8 mouse cellular contexts compared by ENCODE assay signal in the genomic region with DNA sequence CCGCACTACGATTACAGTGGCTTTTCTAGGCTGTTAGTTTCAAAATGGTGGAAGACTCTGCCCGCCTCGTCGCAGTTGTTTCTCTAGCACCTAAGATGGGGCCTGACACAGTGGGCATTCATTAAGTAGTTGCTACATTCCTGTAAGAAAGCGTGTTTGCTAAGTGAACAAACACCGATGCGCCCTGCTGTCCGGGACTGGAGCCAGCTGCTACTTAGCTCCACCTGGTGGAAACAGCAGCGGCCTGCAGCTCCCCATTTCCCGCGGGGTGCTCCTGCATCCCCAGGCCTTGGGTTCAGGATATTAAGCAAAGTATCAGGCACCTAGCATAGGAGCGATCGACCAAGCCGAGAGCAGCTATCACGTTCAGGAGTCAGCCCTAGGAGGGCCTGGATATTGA. TPM values are rescaled to one million over a fixed set of nuclear protein-coding genes. Genes with fewer than 3 reads are reported as not detected.
DNase-seq lines count a peak whose midpoint lies in the region; ATAC-seq and TF ChIP-seq lines count a peak whose summit lies in the region.

No protein-coding gene starts in this region.

- no peak overlapping the region for H3K9ac ChIP-seq in CH12.LX (ENCODE audit: insufficient read depth, low read depth)
- peak overlapping the region; percentile 43 for H3K9ac ChIP-seq in heart, embryonic 15.5 days
- no peak overlapping the region for H3K9ac ChIP-seq in liver, postnatal 0 days (replicated peaks)
- no peak overlapping the region for H3K9ac ChIP-seq in neural tube, embryonic 14.5 days (replicated peaks; ENCODE audit: low read depth, low read length)

- dilution Hi-C loops in CH12.LX (cut with MboI; ENCODE audit: extremely low pct_ligation_motif_present, extremely low pct_unique_long_range_greater_than_20kb, low sequenced_read_pairs) = no loop called here

- in situ Hi-C loops in CH12.LX (cut with MboI; ENCODE audit: low pct_ligation_motif_present, low pct_unique_long_range_greater_than_20kb, low sequenced_read_pairs) = loop anchor here (5.0 kb wide), 2 partner anchors 81 to 151 kb away; no protein-coding TSS in a partner anchor

- H3K4me3 ChIP-seq in CH12.LX (replicated peaks in 1 of 3; ENCODE audit: low read depth in 2 of 3, low read length in 2 of 3, poor library complexity in 1 of 3) = peak overlapping the region in 2 of 3 experiments; percentile 61 to 69
- peak overlapping the region; percentile 40 for H3K4me3 ChIP-seq in heart, embryonic 15.5 days
- H3K4me3 ChIP-seq in liver, postnatal 0 days (ENCODE audit: low read depth, low read length) = no peak overlapping the region
- no peak overlapping the region for H3K4me3 ChIP-seq in neural tube, embryonic 14.5 days (ENCODE audit: low read depth, low read length)
- H3K4me3 ChIP-seq in testis, adult 2 months (ENCODE audit: control insufficient read depth, low read depth, low read length) = peak overlapping the region; percentile 43

- TF ChIP-seq CTCF in CH12.LX (conservative IDR thresholded peaks at IDR 0.05 in 1 of 2, IDR thresholded peaks at IDR 0.05 in 1 of 2; ENCODE audit: low read depth in 2 of 2, low read length in 2 of 2) = peak; percentile 79 to 93
- peak; percentile 96 for TF ChIP-seq CTCF in liver, postnatal 0 days (IDR thresholded peaks at IDR 0.05; ENCODE audit: low read depth)
- TF ChIP-seq CTCF in testis, adult 2 months (IDR thresholded peaks at IDR 0.05; ENCODE audit: control insufficient read depth, insufficient read depth, insufficient replicate concordance, low read depth, low read length) = peak; percentile 78; the same call in 1 of the 2 replicates

- H3K4me1 ChIP-seq in CH12.LX (ENCODE audit: control insufficient read depth in 1 of 2, insufficient read depth in 2 of 2) = peaks cover 11 to 23% of the 10 kb centered on the region in 2 experiments
- H3K4me1 ChIP-seq in heart, embryonic 15.5 days (replicated peaks) = peaks cover 24% of the 10 kb centered on the region
- peaks cover 8% of the 10 kb centered on the region for H3K4me1 ChIP-seq in liver, postnatal 0 days (ENCODE audit: insufficient read depth)
- H3K4me1 ChIP-seq in neural tube, embryonic 14.5 days (ENCODE audit: control insufficient read depth, insufficient read depth, low read length) = peaks cover 11% of the 10 kb centered on the region; the same call in 1 of the 2 replicates
- H3K4me1 ChIP-seq in testis, adult 2 months (ENCODE audit: control insufficient read depth, insufficient read depth, low read length) = peaks cover 12% of the 10 kb centered on the region

- no peak for TF ChIP-seq EP300 in CH12.LX (IDR thresholded peaks at IDR 0.05; ENCODE audit: low read length)
- no peak for TF ChIP-seq EP300 in liver, postnatal 0 days (IDR thresholded peaks at IDR 0.05; ENCODE audit: low read depth)

- peak; percentile 58 for ATAC-seq in erythroid progenitor cell, adult 5-6 weeks (replicated peaks; ENCODE audit: low FRiP score, poor library complexity, severe bottlenecking)
- no peak for ATAC-seq in heart, embryonic 15.5 days (replicated peaks; ENCODE audit: insufficient number of reproducible peaks, insufficient read depth, low FRiP score, low read depth)
- ATAC-seq in liver, postnatal 0 days = no peak
- ATAC-seq in neural tube, embryonic 14.5 days (ENCODE audit: low read depth) = no peak

- TF ChIP-seq POLR2A in CH12.LX (IDR thresholded peaks at IDR 0.05; ENCODE audit: low read depth, low read length) = no peak
- TF ChIP-seq POLR2A in testis, adult 2 months (IDR thresholded peaks at IDR 0.05; ENCODE audit: control insufficient read depth, low read depth, low read length) = no peak

- H3K9me3 ChIP-seq in CH12.LX (replicated peaks; ENCODE audit: low read length) = no peaks in the 10 kb centered on the region
- no peaks in the 10 kb centered on the region for H3K9me3 ChIP-seq in heart, embryonic 15.5 days (replicated peaks)
- no peaks in the 10 kb centered on the region for H3K9me3 ChIP-seq in liver, postnatal 0 days (ENCODE audit: low read length)
- H3K9me3 ChIP-seq in neural tube, embryonic 14.5 days (ENCODE audit: control insufficient read depth, low read length) = no peaks in the 10 kb centered on the region

- no peak overlapping the region for H3K27ac ChIP-seq in CH12.LX (ENCODE audit: insufficient read depth, low read depth)
- no peak overlapping the region for H3K27ac ChIP-seq in heart, embryonic 15.5 days
- no peak overlapping the region for H3K27ac ChIP-seq in liver, postnatal 0 days (ENCODE audit: low read depth)
- H3K27ac ChIP-seq in neural tube, embryonic 14.5 days (ENCODE audit: low read depth, low read length) = no peak overlapping the region
- H3K27ac ChIP-seq in testis, adult 2 months (ENCODE audit: control insufficient read depth, insufficient read depth, low read depth, low read length) = no peak overlapping the region; the same call in 1 of the 2 replicates

- H3K4me2 ChIP-seq in CH12.LX (ENCODE audit: insufficient read depth, low read depth, poor library complexity, severe bottlenecking) = peak overlapping the region; percentile 71; the same call in 1 of the 2 replicates
- peak overlapping the region; percentile 63 for H3K4me2 ChIP-seq in heart, embryonic 15.5 days
- H3K4me2 ChIP-seq in liver, postnatal 0 days (ENCODE audit: low read depth, low read length) = peak overlapping the region; percentile 75
- peak overlapping the region; percentile 33; the same call in 1 of the 2 replicates for H3K4me2 ChIP-seq in neural tube, embryonic 14.5 days (ENCODE audit: low read depth, low read length)

- peaks cover 13% of the 10 kb centered on the region for H3K79me2 ChIP-seq in CH12.LX (replicated peaks; ENCODE audit: control insufficient read depth, extremely low read depth, insufficient read depth, poor library complexity, severe bottlenecking)

- H3K36me3 ChIP-seq in CH12.LX (replicated peaks in 1 of 2; ENCODE audit: control insufficient read depth in 1 of 2, insufficient read depth in 1 of 2, low read length in 1 of 2) = peaks cover 15 to 20% of the 10 kb centered on the region in 2 experiments
- peaks cover 12% of the 10 kb centered on the region for H3K36me3 ChIP-seq in heart, embryonic 15.5 days
- peaks cover 17% of the 10 kb centered on the region for H3K36me3 ChIP-seq in liver, postnatal 0 days (replicated peaks; ENCODE audit: insufficient read depth, low read length)
- H3K36me3 ChIP-seq in neural tube, embryonic 14.5 days (ENCODE audit: control insufficient read depth, insufficient read depth, low read length) = peaks cover 6% of the 10 kb centered on the region
- H3K36me3 ChIP-seq in testis, adult 2 months (ENCODE audit: control insufficient read depth, insufficient read depth, low read length) = no peaks in the 10 kb centered on the region; the same call in none of the 2 replicates

- DNase-seq in CH12.LX (ENCODE audit: extremely low read depth) = peak; percentile 75
- DNase-seq in c-Kit-negative CD71-positive TER-119-positive erythroid progenitor cells, embryonic 14.5 days (ENCODE audit: low read depth, low spot score) = peak; percentile 66
- DNase-seq in kidney, postnatal 14 days = peak; percentile 81
- DNase-seq in liver, postnatal 0 days = peak; percentile 87

- TF ChIP-seq RAD21 in CH12.LX (IDR thresholded peaks at IDR 0.05; ENCODE audit: low read depth, low read length) = peak; percentile 71

- 7% methylated on average over 16 of the region's 16 CpGs for WGBS in heart, embryonic 15.5 days
- 11% methylated on average over 16 of the region's 16 CpGs for WGBS in liver, postnatal 0 days (ENCODE audit: insufficient replicate concordance)
- 9% methylated on average over 16 of the region's 16 CpGs for WGBS in neural tube, embryonic 14.5 days

- no peaks in the 10 kb centered on the region for H3K27me3 ChIP-seq in CH12.LX (replicated peaks)
- no peaks in the 10 kb centered on the region for H3K27me3 ChIP-seq in heart, embryonic 15.5 days
- H3K27me3 ChIP-seq in liver, postnatal 0 days (ENCODE audit: insufficient read depth, low read length) = no peaks in the 10 kb centered on the region
- H3K27me3 ChIP-seq in neural tube, embryonic 14.5 days (ENCODE audit: control insufficient read depth, insufficient read depth, low read length) = no peaks in the 10 kb centered on the region
- H3K27me3 ChIP-seq in testis, adult 2 months (ENCODE audit: control insufficient read depth, insufficient read depth, low read length) = no peaks in the 10 kb centered on the region

RNA-seq across cellular contexts. Expression of a gene that starts 1.6 kb away (rescaled TPM):
- total RNA-seq in CH12.LX (2012; rRNA removed) (56.0 and 63.8 TPM in 2 replicates), CH12.LX (2014; rRNA removed) (139 and 159 TPM in 2 replicates)
- 160 and 213 TPM in 2 replicates for polyA plus RNA-seq in CH12.LX (2012; ENCODE audit: insufficient read length, low read depth)
- total RNA-seq in erythroid progenitor cell, adult 5-6 weeks (2015; ENCODE audit: low replicate concordance) = 203 and 210 TPM in 2 replicates
- total RNA-seq in erythroid progenitor cell, adult 5-6 weeks (2017; ENCODE audit: low replicate concordance) = 79.8 and 101 TPM in 2 replicates
- 201 and 225 TPM in 2 replicates for polyA plus RNA-seq in heart, embryonic 15.5 days (2015; fragmentation: Nextera tagmentation; extraction: Ambion mirVana)
- polyA plus RNA-seq in liver, postnatal 0 days (2015; fragmentation: Nextera tagmentation; extraction: Ambion mirVana) = 145 and 146 TPM in 2 replicates
- 138 and 142 TPM in 2 replicates for polyA plus RNA-seq in neural tube, embryonic 14.5 days (2014; fragmentation: Nextera tagmentation; extraction: Ambion mirVana)
- polyA plus RNA-seq in testis, adult 2 months (2012; rRNA removed) = 242 and 282 TPM in 2 replicates

RNA-seq across cellular contexts. Expression of a gene that starts 13.8 kb away (rescaled TPM):
- 3.5 and 7.4 TPM in 2 replicates for total RNA-seq in CH12.LX (2012; rRNA removed)
- 0.97 and 1.7 TPM in 2 replicates for total RNA-seq in CH12.LX (2014; rRNA removed)
- polyA plus RNA-seq in CH12.LX (2012; ENCODE audit: insufficient read length, low read depth) = 6.3 and 9.1 TPM in 2 replicates
- total RNA-seq in erythroid progenitor cell, adult 5-6 weeks (2015; ENCODE audit: low replicate concordance) = 3.2 and 4.6 TPM in 2 replicates
- 1.7 TPM in 1 of 2 replicates, not detected in the other for total RNA-seq in erythroid progenitor cell, adult 5-6 weeks (2017; ENCODE audit: low replicate concordance)
- polyA plus RNA-seq in heart, embryonic 15.5 days (2015; fragmentation: Nextera tagmentation; extraction: Ambion mirVana) = 4.3 and 5.1 TPM in 2 replicates
- polyA plus RNA-seq in liver, postnatal 0 days (2015; fragmentation: Nextera tagmentation; extraction: Ambion mirVana) = 0.74 and 0.79 TPM in 2 replicates
- 47.6 and 49.7 TPM in 2 replicates for polyA plus RNA-seq in neural tube, embryonic 14.5 days (2014; fragmentation: Nextera tagmentation; extraction: Ambion mirVana)
- polyA plus RNA-seq in testis, adult 2 months (2012; rRNA removed) = 38.2 and 38.9 TPM in 2 replicates

RNA-seq across cellular contexts. Expression of a gene that starts 23.2 kb away (rescaled TPM):
- total RNA-seq in CH12.LX (2012; rRNA removed) (4.9 and 7.0 TPM in 2 replicates), CH12.LX (2014; rRNA removed) (0.55 and 1.3 TPM in 2 replicates)
- polyA plus RNA-seq in CH12.LX (2012; ENCODE audit: insufficient read length, low read depth) = 3.2 and 4.8 TPM in 2 replicates
- total RNA-seq in erythroid progenitor cell, adult 5-6 weeks (2015; ENCODE audit: low replicate concordance) = 3.6 TPM in 1 of 2 replicates, not detected in the other
- 2.6 TPM in 1 of 2 replicates, not detected in the other for total RNA-seq in erythroid progenitor cell, adult 5-6 weeks (2017; ENCODE audit: low replicate concordance)
- polyA plus RNA-seq in heart, embryonic 15.5 days (2015; fragmentation: Nextera tagmentation; extraction: Ambion mirVana) = 14.6 and 15.3 TPM in 2 replicates
- 21.7 and 24.8 TPM in 2 replicates for polyA plus RNA-seq in liver, postnatal 0 days (2015; fragmentation: Nextera tagmentation; extraction: Ambion mirVana)
- 1.7 and 3.8 TPM in 2 replicates for polyA plus RNA-seq in neural tube, embryonic 14.5 days (2014; fragmentation: Nextera tagmentation; extraction: Ambion mirVana)
- polyA plus RNA-seq in testis, adult 2 months (2012; rRNA removed) = 3.6 and 4.9 TPM in 2 replicates

RNA-seq across cellular contexts. Expression of a gene that starts 55.8 kb away (rescaled TPM):
- total RNA-seq in CH12.LX (2012; rRNA removed) = 60.4 and 64.8 TPM in 2 replicates
- total RNA-seq in CH12.LX (2014; rRNA removed) = 49.2 and 51.4 TPM in 2 replicates
- polyA plus RNA-seq in CH12.LX (2012; ENCODE audit: insufficient read length, low read depth) = 72.8 and 89.9 TPM in 2 replicates
- total RNA-seq in erythroid progenitor cell, adult 5-6 weeks (2015; ENCODE audit: low replicate concordance) = 29.8 and 50.5 TPM in 2 replicates
- 18.3 and 37.0 TPM in 2 replicates for total RNA-seq in erythroid progenitor cell, adult 5-6 weeks (2017; ENCODE audit: low replicate concordance)
- 2.6 and 9.4 TPM in 2 replicates for polyA plus RNA-seq in heart, embryonic 15.5 days (2015; fragmentation: Nextera tagmentation; extraction: Ambion mirVana)
- 16.2 and 20.3 TPM in 2 replicates for polyA plus RNA-seq in liver, postnatal 0 days (2015; fragmentation: Nextera tagmentation; extraction: Ambion mirVana)
- polyA plus RNA-seq in neural tube, embryonic 14.5 days (2014; fragmentation: Nextera tagmentation; extraction: Ambion mirVana) = 1.4 and 2.9 TPM in 2 replicates
- 19.3 and 19.7 TPM in 2 replicates for polyA plus RNA-seq in testis, adult 2 months (2012; rRNA removed)

Comparison
In these comparisons a context has a peak if more than half of its experiments do, and no peak if none do; other contexts are left out.
1. H3K4me3 ChIP-seq: peak in CH12.LX (2 of 3), heart, embryonic 15.5 days (single experiment) and testis, adult 2 months (single experiment); none in liver, postnatal 0 days (single experiment) and neural tube, embryonic 14.5 days (single experiment).
2. Peak in every context shown above with its lines, with median percentiles within 50 percentile points of each other: DNase-seq, H3K4me2 ChIP-seq and CTCF ChIP-seq.